Mouse (Mus musculus) brain, embryonic 18.5 days (tissue): ENCODE results near the gene Tcte1.

Experiments used
- DNase-seq: peaks from one replicate; pipeline ENCODE4 v3.0.0-alpha.2; 2012; ENCODE audit warnings: low read depth, low spot score

Tcte1 gene

GRCm38 (mm10) chr17:45546941-45547340 is 23.7 kb downstream of the Tcte1 start:
- no peak for DNase-seq

- no peak for DNase-seq
Measured at GRCm38 (mm10) chr17:45547461-45548190, 24.4 kb downstream of the Tcte1 start.

DNA sequence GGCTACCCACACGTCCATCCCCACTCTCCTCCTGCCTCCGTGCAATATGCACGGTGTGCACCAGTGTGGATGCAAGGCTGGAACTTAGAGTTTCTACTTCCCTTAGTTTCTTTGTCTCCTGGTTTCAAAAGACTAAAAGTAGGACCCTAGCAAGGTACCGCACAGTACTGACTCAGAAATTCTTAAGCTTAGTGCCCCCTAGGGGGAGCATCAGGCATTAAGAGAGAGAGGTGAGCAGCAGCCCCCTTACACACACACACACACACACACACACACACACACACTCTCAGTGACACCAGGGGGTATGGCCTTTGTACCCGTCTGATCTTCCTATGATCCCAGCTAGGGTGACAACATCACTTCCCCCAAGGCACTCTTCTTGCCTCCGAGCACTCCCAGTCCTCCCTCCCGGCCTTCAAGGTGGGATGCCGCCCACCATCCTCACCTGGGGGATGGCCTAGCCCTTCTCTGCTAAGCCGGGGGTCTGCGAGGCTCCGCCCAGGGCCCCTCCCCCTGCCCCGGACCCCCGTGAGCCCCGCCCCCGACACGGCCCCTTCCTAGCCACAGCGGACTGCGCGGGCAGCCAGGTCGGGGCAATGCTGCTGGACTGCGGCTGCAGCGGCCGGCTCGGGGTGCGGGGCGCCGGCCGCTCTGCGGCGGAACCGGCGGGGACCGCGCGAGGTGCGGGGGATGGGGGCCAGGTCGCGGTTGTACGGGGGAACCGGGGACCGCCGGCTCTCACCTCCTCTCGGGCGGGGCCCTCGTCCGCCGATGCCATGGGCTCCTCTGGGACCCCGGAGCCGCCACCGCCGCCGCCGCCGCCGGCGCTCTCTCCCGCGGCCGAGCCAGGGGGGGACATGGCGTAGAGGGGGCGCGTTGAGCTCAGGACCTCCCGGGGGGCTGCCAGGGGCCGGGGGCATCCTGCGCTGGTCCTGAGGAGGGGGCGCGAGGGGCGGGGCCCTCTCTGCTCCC is 25.6 kb downstream of the Tcte1 start:
- DNase-seq = no peak

GRCm38 (mm10) chr17:45549617-45550181 is 26.5 kb downstream of the Tcte1 start, which contains the start of gene Tmem151b:
Gene Tmem151b (minus strand): TSS chr17:45549677.
- DNase-seq = no peak

DNA sequence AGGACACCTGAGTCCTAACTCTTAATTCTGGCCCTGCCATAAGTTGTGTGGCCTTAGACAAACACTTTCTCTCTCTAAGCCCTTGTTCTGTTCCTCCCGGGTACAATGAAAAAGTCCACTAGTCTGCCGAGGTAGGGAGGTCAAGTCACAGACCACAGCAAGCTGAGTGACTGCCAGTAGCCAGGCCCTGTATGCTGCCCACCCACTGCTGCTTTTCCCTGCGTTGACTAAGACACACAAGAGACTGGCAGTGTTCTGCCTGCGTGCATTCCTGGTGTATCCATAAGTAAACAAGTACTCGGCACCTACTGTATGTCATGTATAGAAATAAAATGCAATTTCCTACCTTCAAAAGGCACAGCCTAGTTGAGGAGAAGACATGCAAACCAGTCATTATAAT is 27.0 kb downstream of the Tcte1 start:
- DNase-seq = no peak

DNA sequence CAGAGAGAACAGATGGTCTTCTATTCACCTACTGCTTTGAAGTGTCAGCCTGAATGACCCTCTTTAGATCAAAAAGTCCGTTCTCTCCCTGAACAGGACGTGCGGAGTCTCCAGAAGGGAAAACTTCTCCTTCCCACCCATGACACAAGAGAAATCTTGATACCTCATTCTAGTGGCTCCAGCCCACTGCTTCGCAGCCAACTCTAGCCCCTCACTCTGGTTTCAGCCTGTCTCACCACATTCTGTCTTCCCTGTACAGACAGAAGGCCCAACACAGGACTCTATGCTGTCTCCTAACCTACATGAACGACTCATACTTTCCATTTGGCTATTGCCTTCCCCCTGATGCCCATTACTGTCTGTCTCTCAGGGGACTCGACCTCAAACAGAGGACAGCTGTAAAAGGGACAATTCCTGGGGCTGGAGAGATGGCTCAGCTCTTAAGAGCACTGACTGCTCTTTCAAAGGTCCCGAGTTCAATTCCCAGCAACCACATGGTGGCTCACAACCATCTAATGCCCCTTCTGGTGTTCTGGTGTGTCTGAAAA is 28.1 kb downstream of the Tcte1 start:
- DNase-seq = no peak

DNA sequence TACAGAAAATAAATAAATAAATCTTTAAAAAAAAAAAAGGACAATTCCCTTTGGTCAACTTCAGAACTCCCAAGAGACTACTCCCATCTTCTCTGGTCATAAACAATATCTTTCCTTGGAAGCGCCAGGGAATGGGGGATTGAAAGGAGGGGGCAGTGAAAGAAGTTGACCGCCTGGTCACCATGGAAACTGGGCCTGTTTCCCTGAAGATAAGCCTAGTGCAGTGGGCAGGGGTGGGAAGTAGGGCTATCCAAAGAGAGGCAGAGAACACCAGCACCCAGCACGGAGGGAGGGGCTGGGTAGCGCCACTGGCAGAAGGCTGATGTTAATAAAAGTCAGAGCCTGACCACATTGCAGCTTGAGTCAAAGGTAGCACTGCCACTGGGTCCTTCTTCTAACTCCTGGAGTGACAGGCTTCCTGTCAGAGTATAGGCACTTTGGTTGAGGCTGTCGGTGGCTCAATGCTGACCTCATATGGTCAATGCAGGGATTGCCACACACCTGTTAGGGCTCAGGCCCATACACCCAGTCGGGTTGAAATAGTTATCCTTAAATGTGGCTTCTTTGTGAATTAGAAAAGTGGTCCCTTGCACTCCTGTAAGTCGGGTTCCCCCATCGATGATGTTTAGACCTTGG is 28.7 kb downstream of the Tcte1 start:
- DNase-seq = no peak

- no peak for DNase-seq
Measured at GRCm38 (mm10) chr17:45553065-45553464, 29.8 kb downstream of the Tcte1 start.

- DNase-seq = no peak
Measured at GRCm38 (mm10) chr17:45554420-45554819, 31.2 kb downstream of the Tcte1 start.

DNA sequence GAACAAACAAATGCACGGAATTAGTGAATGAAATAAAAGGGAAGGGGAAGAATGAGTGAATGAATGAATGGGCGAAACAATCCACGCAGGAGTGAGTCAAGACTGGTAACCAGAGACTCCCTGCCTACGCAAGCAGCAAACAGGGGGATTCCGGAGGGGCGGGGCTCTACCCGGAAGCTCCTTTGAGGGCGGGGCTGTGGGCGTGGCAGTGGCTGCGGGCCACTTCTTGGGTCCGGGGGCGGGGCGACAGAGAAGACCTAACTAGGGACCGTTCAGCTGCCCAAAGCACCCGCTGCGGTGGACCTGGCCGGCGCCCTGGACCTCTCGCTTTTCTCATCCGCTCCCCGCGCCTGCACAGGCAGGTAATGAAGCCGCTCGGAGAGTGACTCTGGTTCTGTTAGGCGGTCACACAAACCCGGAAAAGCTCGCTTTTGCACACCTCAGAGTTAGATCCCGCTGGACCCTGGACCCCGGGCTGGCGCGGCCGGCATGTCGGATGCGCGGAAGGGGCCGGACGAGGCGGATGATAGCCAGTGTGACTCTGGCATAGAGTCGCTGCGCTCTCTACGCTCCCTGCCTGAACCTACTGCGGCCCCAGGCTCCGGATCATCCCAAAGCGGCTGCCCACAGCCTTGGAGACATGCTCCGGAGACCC is 32.3 kb downstream of the Tcte1 start, which contains the start of gene Nfkbie:
Gene Nfkbie (plus strand): TSS at position 252 of the 655 bp plus-strand sequence.
- DNase-seq = no peak

DNA sequence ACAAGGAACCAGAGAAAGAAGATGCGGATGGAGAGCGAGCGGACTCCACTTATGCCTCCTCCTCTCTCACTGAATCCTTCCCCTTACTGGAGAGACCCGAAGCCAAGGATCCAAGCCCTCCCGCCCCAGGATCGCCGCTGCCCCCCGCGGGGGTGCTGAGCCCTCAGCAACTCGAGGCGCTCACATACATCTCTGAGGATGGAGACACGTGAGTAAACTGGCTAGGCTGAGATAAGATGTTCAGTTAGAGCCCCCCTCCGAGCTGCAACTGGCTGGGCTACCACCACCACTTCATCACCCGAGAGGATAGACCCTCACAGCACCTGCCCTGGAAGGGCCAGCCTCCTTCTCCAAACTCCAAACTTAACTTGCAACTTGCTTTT is 32.9 kb downstream of the Tcte1 start:
- no peak for DNase-seq

GRCm38 (mm10) chr17:45556514-45557245 is 33.4 kb downstream of the Tcte1 start:
- DNase-seq = no peak

- DNase-seq = no peak
Measured at GRCm38 (mm10) chr17:45557246-45557824, 34.1 kb downstream of the Tcte1 start.

GRCm38 (mm10) chr17:45557998-45558862 is 35.0 kb downstream of the Tcte1 start:
- no peak for DNase-seq

DNA sequence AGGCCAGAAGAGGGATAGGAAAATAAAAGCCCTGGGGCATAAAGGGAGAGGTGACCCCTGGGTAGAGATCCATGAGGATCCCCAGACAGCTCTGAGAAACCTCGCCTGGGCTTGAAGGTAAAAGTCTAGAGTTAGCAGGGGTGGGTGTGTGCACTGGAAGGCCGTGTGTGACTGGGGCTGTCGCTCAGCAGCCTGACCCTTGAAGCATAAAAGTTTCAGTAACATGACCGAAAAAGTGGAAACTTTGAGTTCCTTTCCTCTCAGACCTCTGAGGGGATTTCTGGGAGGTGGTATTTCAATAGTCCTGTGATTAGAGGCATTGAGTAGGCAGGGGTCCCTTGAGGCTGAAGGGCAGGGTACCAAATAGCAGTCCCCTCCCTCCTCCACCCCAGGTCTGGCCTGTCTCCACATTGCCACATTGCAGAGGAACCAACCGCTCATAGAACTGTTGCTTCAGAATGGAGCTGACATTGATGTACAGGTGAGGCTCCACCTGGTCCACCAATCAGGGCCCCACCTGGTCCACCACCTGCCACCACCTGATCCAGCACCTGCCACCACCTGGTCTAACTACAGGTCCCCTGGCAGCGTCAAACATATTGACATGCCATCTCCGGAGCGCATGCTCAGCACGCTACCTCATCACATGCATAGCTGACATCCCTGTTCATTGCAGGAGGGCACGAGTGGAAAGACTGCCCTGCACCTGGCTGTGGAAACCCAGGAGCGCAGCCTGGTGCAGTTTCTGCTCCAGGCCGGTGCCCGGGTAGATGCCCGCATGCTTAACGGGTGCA is 36.7 kb downstream of the Tcte1 start:
- DNase-seq = no peak

GRCm38 (mm10) chr17:45563216-45563615 is 40.0 kb downstream of the Tcte1 start:
- DNase-seq = no peak

DNA sequence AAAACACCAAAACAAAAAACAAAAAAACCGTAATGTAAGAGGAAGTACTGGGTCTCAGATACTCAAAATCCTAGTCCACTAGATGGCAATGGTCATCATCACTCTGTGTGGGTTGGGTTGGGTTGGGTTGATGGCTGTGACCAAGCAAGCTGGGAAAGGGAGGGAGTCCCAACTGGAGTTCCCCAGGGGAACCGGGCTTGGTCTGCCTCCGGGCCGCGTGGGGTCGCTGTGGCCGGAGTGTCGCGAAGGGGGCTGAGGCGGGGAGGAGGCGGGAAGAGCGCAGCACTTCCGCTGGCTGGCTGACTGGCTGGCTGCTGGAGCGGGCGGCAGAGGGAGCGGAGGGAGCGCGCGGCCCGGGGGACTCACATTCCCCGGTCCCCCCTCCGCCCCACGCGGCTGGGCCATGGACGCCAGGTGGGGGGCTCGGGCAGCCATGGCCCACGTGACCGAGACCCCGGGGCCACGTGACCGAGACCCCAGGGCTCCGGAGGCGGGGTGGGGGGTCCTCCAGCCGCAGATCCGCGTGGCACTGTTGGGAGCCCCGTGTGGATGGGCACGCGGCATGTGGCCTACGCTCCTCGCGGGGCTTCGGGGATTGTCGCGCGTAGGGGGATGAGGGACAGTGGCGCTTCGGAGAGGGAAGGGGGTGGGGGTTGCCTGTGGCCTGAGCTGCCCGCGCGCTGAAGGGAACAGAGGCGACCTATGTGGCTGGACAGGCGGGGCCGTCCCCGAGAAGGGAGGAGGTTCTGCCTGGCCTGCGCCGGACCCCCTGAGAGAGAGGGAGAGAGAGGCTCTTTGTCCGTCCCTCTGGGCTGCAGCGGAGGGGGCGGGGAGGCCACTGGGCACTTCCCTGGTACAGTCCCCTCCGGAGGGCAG is 40.7 kb downstream of the Tcte1 start, which contains the start of gene Slc35b2:
Gene Slc35b2 (plus strand): TSS at position 220 of the 876 bp plus-strand sequence.
- DNase-seq = no peak
